Mouse (Mus musculus) liver, embryonic 14.5 days (tissue): ENCODE measurements around the gene Hnrnpa2b1.

ENCODE experiments used
- CTCF ChIP-seq: IDR thresholded peaks from 2 replicates; pipeline ENCODE4 v1.5.1; 2016; ENCODE audit warnings: antibody characterized with exemption, low read depth, control low read depth
- EP300 ChIP-seq: IDR thresholded peaks from 2 replicates; pipeline ENCODE4 v1.6.1; 2016; ENCODE audit warnings: antibody characterized with exemption, low read depth

GRCm38 (mm10) chr6:51437665-51438064 is 32.0 kb downstream of the Hnrnpa2b1 start:
- TF ChIP-seq CTCF (no peak), EP300 (no peak)
